Mouse (Mus musculus): ENCODE measurements around the gene Fam90a1b. TPM values are rescaled to one million over a fixed set of nuclear protein-coding genes. Genes with fewer than 3 reads are reported as not detected.

Fam90a1b gene
- polyA plus RNA-seq (2012; fragmentation: generic; extraction: Trizol): not detected

DNA sequence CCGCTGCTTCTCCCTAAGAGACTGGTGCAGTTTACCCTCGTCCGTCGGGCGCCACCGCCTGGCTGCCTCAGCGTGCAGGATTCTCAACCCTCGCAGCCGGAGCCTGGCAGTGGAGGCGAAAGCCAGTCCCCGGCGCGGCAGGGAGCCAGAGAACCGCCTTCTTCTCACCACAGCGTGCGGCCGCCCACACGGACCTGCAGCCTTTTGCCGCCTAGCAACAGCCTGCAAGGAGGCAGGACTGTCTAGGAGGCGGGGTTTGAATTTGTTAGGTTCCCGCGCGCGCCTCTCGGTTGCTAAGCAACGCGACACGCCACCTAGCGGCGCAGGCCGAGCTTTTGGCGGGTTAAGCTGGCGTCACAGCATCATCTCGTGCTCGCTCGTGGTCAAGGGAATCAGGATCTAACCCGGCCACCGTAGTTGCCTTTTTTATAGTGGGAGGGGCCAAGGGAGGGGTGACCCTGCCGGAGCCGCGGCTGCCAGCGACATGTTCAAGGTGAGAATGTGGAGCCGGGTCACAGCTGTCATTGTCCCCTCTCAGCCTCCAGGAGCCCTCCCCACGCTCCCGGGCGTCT is at the start of gene Fam90a1b, which contains the start of gene Apoo:
TSS of gene Fam90a1b (minus strand) at position 108 of the 572 bp plus-strand sequence.
TSS of gene Apoo (plus strand) at position 448 of the 572 bp plus-strand sequence.
- peak within 1 kb of the TSS; percentile 45 for H3K4me3 ChIP-seq
- H3ac ChIP-seq (ENCODE audit: control insufficient read depth, insufficient read length): no peak within 1 kb of the TSS
- peaks cover 10% of the 10 kb centered on the region for H3K79me2 ChIP-seq (ENCODE audit: control insufficient read depth, insufficient read depth)
- H3K27me3 ChIP-seq (ENCODE audit: control insufficient read depth, insufficient read depth, insufficient read length): peaks cover 9% of the 10 kb centered on the region
- peak within 1 kb of the TSS; percentile 73 for H3K4me2 ChIP-seq (ENCODE audit: low read depth)
- H3K36me3 ChIP-seq (ENCODE audit: control insufficient read depth, insufficient read depth): no peaks in the 10 kb centered on the region
- TF ChIP-seq MYOG (IDR thresholded peaks at IDR 0.05; ENCODE audit: control insufficient read depth in 1 of 3, insufficient read depth in 1 of 3, insufficient read length in 2 of 3, low read depth in 2 of 3): peak in 1 of 3 experiments; percentile 11
- no peak for TF ChIP-seq MAX (IDR thresholded peaks at IDR 0.05; ENCODE audit: low read depth)
- TF ChIP-seq POLR2AphosphoS2 (IDR thresholded peaks at IDR 0.05; ENCODE audit: insufficient read length, low read depth): peak; percentile 39
- no peak for TF ChIP-seq REST (IDR thresholded peaks at IDR 0.05; ENCODE audit: insufficient read depth, insufficient read length)
- no peak for TF ChIP-seq USF1 (IDR thresholded peaks at IDR 0.05; ENCODE audit: low read depth)
- TF ChIP-seq CEBPB (IDR thresholded peaks at IDR 0.05; ENCODE audit: insufficient read depth, poor library complexity, severe bottlenecking): no peak
- no peak for TF ChIP-seq TCF12 (IDR thresholded peaks at IDR 0.05; ENCODE audit: insufficient read depth, poor library complexity, severe bottlenecking)
- TF ChIP-seq E2F4 (IDR thresholded peaks at IDR 0.05; ENCODE audit: insufficient read depth): peak; percentile 83
- TF ChIP-seq MYOD1 (IDR thresholded peaks at IDR 0.05; ENCODE audit: control insufficient read depth in 1 of 3, insufficient read length in 2 of 3, low read depth in 2 of 3): peak in 1 of 3 experiments; percentile 13
- TF ChIP-seq TCF3 (IDR thresholded peaks at IDR 0.05; ENCODE audit: insufficient read length, low read depth): no peak
- peak; percentile 60 for TF ChIP-seq POLR2A (IDR thresholded peaks at IDR 0.05; ENCODE audit: insufficient read length, low read depth)
- peak; percentile 38 for TF ChIP-seq SRF (IDR thresholded peaks at IDR 0.05; ENCODE audit: control insufficient read depth, insufficient read length, low read depth)

DNA sequence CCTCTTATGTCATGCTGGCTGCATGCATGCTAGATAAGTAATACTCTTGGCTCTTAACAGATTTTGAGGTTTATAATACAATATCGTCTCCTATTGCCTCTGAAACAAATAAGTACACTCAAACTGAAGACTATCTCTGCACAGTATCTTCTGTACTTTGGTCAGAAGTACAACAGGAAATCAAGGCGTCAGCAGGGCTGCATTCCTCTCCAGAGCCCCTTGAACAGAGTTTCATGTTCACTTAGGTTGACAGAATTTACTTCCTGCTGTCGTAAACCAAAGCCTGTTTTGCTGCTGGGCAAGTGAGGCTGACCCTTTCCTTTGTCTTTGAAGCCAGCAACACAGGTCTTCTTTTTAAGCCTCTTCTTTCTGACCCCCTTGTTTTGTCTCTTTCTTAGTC is 42.4 kb upstream of the Fam90a1b start:
- H3K4me3 ChIP-seq: no peak overlapping the region
- H3K79me2 ChIP-seq (ENCODE audit: control insufficient read depth, insufficient read depth): no peaks in the 10 kb centered on the region
- no peak for TF ChIP-seq SRF (IDR thresholded peaks at IDR 0.05; ENCODE audit: control insufficient read depth, insufficient read length, low read depth)
- no peak for TF ChIP-seq MYOD1 (IDR thresholded peaks at IDR 0.05; ENCODE audit: control insufficient read depth in 1 of 3, insufficient read length in 2 of 3, low read depth in 2 of 3)
- TF ChIP-seq TCF3 (IDR thresholded peaks at IDR 0.05; ENCODE audit: insufficient read length, low read depth): no peak
- no peak for TF ChIP-seq POLR2AphosphoS2 (IDR thresholded peaks at IDR 0.05; ENCODE audit: insufficient read length, low read depth)
- no peak for TF ChIP-seq USF1 (IDR thresholded peaks at IDR 0.05; ENCODE audit: low read depth)
- no peak for TF ChIP-seq REST (IDR thresholded peaks at IDR 0.05; ENCODE audit: insufficient read depth, insufficient read length)
- TF ChIP-seq CEBPB (IDR thresholded peaks at IDR 0.05; ENCODE audit: insufficient read depth, poor library complexity, severe bottlenecking): no peak
- no peaks in the 10 kb centered on the region for H3K36me3 ChIP-seq (ENCODE audit: control insufficient read depth, insufficient read depth)
- H3K27me3 ChIP-seq (ENCODE audit: control insufficient read depth, insufficient read depth, insufficient read length): no peaks in the 10 kb centered on the region
- no peak overlapping the region for H3K4me2 ChIP-seq (ENCODE audit: low read depth)
- no peak overlapping the region for H3ac ChIP-seq (ENCODE audit: control insufficient read depth, insufficient read length)

DNA sequence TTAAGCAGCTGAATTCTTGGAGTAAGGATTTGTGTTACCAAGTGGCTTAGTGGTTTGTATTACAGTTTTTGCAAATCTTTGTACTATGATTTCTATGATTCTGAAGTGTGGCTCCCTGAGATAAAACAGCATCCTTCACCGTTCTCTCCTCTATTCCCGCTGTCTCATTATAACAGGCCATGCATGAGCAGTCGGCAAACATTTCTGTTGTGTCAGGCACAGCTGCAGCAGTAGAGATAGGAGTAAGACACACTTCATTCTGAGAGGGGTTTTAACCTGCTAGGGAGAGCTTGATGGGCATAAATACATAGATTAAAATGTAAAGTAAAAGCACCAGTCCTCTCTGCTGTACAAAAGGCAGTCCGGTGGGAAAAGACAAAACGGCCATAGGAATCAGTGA is 12.2 kb upstream of the Fam90a1b start:
- Histone ChIP-seq H3K27me3 (ENCODE audit: control insufficient read depth, insufficient read depth, insufficient read length) (no peaks in the 10 kb centered on the region), H3ac (ENCODE audit: control insufficient read depth, insufficient read length) (no peak overlapping the region), H3K36me3 (ENCODE audit: control insufficient read depth, insufficient read depth) (no peaks in the 10 kb centered on the region), H3K79me2 (ENCODE audit: control insufficient read depth, insufficient read depth) (no peaks in the 10 kb centered on the region), H3K4me3 (no peak overlapping the region), H3K4me2 (ENCODE audit: low read depth) (no peak overlapping the region)
- TF ChIP-seq TCF12 (IDR thresholded peaks at IDR 0.05; ENCODE audit: insufficient read depth, poor library complexity, severe bottlenecking) (no peak), TCF3 (IDR thresholded peaks at IDR 0.05; ENCODE audit: insufficient read length, low read depth) (no peak), REST (IDR thresholded peaks at IDR 0.05; ENCODE audit: insufficient read depth, insufficient read length) (no peak), MYOD1 (IDR thresholded peaks at IDR 0.05; ENCODE audit: control insufficient read depth in 1 of 3, insufficient read length in 2 of 3, low read depth in 2 of 3) (no peak), SRF (IDR thresholded peaks at IDR 0.05; ENCODE audit: control insufficient read depth, insufficient read length, low read depth) (no peak), MYOG (IDR thresholded peaks at IDR 0.05; ENCODE audit: control insufficient read depth in 1 of 3, insufficient read depth in 1 of 3, insufficient read length in 2 of 3, low read depth in 2 of 3) (no peak), MAX (IDR thresholded peaks at IDR 0.05; ENCODE audit: low read depth) (no peak), POLR2A (IDR thresholded peaks at IDR 0.05; ENCODE audit: insufficient read length, low read depth) (no peak), USF1 (IDR thresholded peaks at IDR 0.05; ENCODE audit: low read depth) (no peak), E2F4 (IDR thresholded peaks at IDR 0.05; ENCODE audit: insufficient read depth) (no peak), CEBPB (IDR thresholded peaks at IDR 0.05; ENCODE audit: insufficient read depth, poor library complexity, severe bottlenecking) (no peak)

DNA sequence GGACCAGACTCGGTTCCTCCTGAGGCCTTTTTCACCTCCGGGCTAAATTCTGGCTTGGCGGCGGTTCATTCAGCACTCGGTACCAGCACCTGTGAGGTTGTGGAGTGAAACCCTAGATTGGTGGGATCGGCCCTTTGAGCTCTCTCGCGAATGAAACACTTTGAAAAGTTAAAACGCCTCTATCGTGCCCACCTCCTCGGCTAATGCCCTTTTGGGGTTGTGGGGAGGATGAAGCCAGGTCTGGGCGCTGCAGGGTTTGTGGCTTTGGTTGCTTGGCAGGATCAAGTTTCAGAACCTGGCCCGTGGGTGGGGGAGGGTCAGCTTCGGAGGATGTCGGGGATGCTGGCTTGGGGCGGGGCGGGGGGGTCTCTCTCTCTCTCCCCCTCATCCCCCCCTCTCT is 671 bp upstream of the Fam90a1b start:
- no peak overlapping the region for H3ac ChIP-seq (ENCODE audit: control insufficient read depth, insufficient read length)
- peak overlapping the region; percentile 42 for H3K4me2 ChIP-seq (ENCODE audit: low read depth)
- H3K27me3 ChIP-seq (ENCODE audit: control insufficient read depth, insufficient read depth, insufficient read length): peaks cover 9% of the 10 kb centered on the region
- no peaks in the 10 kb centered on the region for H3K36me3 ChIP-seq (ENCODE audit: control insufficient read depth, insufficient read depth)
- peaks cover 12% of the 10 kb centered on the region for H3K79me2 ChIP-seq (ENCODE audit: control insufficient read depth, insufficient read depth)
- H3K4me3 ChIP-seq: peak overlapping the region; percentile 45
- no peak for TF ChIP-seq TCF3 (IDR thresholded peaks at IDR 0.05; ENCODE audit: insufficient read length, low read depth)
- TF ChIP-seq E2F4 (IDR thresholded peaks at IDR 0.05; ENCODE audit: insufficient read depth): no peak
- TF ChIP-seq USF1 (IDR thresholded peaks at IDR 0.05; ENCODE audit: low read depth): no peak
- TF ChIP-seq TCF12 (IDR thresholded peaks at IDR 0.05; ENCODE audit: insufficient read depth, poor library complexity, severe bottlenecking): no peak
- no peak for TF ChIP-seq CEBPB (IDR thresholded peaks at IDR 0.05; ENCODE audit: insufficient read depth, poor library complexity, severe bottlenecking)
- no peak for TF ChIP-seq MYOD1 (IDR thresholded peaks at IDR 0.05; ENCODE audit: control insufficient read depth in 1 of 3, insufficient read length in 2 of 3, low read depth in 2 of 3)
- TF ChIP-seq SRF (IDR thresholded peaks at IDR 0.05; ENCODE audit: control insufficient read depth, insufficient read length, low read depth): no peak
- TF ChIP-seq MYOG (IDR thresholded peaks at IDR 0.05; ENCODE audit: control insufficient read depth in 1 of 3, insufficient read depth in 1 of 3, insufficient read length in 2 of 3, low read depth in 2 of 3): no peak
- TF ChIP-seq POLR2AphosphoS2 (IDR thresholded peaks at IDR 0.05; ENCODE audit: insufficient read length, low read depth): no peak
- TF ChIP-seq POLR2A (IDR thresholded peaks at IDR 0.05; ENCODE audit: insufficient read length, low read depth): no peak
- TF ChIP-seq REST (IDR thresholded peaks at IDR 0.05; ENCODE audit: insufficient read depth, insufficient read length): no peak
- TF ChIP-seq MAX (IDR thresholded peaks at IDR 0.05; ENCODE audit: low read depth): no peak
